Mouse (Mus musculus) testis, adult 2 months (tissue): ENCODE measurements around the gene H2-Ab1.

ENCODE experiments used
- CTCF ChIP-seq: fragments of 200-500 bp; IDR thresholded peaks from 2 replicates; pipeline ENCODE4 v1.5.1; 2012; ENCODE audit warnings: low read depth, mild to moderate bottlenecking, inconsistent platforms, low read length, moderate library complexity; ENCODE audit not compliant: control insufficient read depth, insufficient read depth, insufficient replicate concordance
- POLR2A ChIP-seq: fragments of 200-500 bp; IDR thresholded peaks from 2 replicates; pipeline ENCODE4 v1.6.1; 2012; ENCODE audit warnings: low read depth, mild to moderate bottlenecking, inconsistent platforms, low read length, moderate library complexity; ENCODE audit not compliant: control insufficient read depth

- no peak for TF ChIP-seq CTCF
- no peak for TF ChIP-seq POLR2A
Observed at GRCm38 (mm10) chr17:34240366-34240765, 17.1 kb upstream of the H2-Ab1 start.
